Mouse (Mus musculus): ENCODE measurements at regions not wholly inside any gene's neighbourhood (a gene's known extent, or its start where the extent isn't known, plus 50 kb on each side); places are given as distances from the start of the nearest gene placed in this dataset.

- DNase-seq = no peak
Observed at GRCm38 (mm10) chr17:91225916-91226315, 133.0 kb upstream of the Nrxn1 start.

DNA sequence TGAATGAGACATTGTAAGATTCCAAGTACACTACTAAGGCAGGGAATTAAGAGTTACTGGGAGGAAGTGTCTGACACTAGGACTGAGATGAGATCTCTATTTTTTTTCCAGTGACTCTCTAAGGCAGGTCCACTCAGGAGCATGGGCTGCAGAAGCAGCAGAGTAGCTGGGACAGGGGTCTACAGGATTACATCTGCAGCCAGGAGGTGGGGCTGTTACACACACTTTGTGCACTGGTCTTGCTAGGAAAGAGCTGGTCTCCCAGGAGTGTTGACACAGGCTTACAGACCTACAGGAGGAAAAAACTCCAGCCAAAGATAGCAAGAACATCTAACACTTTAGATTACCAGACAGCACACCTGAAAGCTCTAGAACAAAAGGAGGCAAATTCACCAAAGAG is 123.6 kb upstream of the Nrxn1 start:
- DNase-seq = no peak

DNA sequence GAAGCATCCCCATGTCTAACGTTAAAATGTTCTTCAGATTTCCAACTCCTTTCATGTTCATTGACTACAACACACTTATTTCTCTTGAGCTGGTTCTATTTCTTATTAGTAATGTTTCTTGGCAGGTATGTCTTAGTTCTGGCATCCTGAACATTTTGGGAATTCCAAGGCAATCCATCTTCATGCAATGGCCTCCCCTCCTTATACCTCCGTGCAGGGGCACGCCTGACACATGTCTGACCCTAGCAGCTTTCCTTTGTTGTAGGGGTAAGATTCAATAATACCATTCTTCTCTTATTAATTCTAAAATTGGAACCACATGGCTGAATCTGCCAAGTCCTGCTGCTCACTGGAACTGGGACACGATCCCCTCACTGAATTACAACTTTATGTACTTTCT is 89.7 kb upstream of the Nrxn1 start:
- DNase-seq = no peak

DNA sequence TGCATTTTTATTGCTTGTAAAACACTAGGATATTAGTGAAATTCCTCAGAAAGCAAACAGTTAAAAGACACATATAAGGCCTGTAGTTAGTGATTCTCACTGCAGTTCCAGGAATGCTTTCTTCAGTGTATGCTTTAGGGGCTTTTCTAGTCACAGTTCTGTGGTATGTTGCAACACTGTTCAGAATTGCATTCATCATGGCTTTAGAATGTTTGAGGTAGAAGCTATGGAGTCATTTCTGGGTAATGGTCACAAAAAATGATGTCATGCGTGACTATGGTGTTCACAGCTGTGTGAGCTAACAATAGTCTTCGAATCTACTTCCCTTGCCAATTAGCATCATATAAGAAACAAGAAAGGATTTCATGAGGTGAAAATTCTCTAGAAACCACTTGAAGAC is 69.0 kb upstream of the Nrxn1 start:
- no peak for DNase-seq
